Mouse (Mus musculus): ENCODE measurements around the gene Ttc39d. TPM values are rescaled to one million over a fixed set of nuclear protein-coding genes. Genes with fewer than 3 reads are reported as not detected.

Gene Ttc39d
- polyA plus RNA-seq (2017; shearing (Covaris generic)): under 1 TPM; 0.06 to 0.55 TPM

DNA sequence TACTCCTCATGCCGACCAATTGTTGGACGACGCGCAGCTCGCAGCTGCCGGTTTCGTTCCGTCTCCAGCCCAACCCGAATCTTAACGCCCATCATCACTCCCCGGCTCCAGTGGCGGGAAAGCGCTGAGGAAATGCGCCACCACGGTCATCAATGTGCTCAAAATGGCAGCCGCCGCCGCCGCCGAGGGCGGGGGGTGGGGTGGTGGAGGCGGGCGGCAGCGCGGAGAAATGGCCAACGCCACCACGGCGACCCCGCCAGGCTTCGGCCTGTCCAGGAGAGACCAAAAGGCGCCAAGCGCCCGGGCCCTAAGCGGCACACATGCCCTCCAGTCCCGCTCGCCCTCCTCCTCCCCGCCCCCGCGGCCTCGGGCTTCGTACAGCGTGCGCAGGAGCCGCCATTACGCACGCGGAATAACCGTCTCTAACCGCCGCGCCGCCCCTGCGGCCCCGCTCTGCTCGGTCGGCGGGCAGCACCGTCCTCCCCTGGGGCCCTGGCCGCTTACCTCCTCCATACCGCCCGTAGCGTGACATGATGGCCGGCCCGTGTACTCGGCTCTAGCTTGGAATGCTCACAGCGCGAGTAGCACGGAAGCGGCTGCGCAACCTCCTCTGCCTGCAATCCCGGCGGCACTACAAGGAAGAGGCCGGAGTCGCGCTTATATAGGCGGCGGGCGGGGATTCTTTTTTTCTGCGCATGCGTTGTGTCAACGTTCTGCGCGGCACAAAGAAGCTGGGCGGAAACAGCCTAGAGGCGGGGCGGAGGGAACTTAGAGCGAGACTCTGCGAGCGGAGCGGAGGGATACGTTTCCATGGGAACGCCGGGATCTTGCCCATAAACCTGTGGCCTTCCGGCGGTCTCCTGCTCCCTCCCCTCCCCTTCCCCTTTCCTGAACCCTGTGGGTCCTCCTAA is at the start of gene Ttc39d, which contains the start of gene Srsf7:
Gene Ttc39d, plus strand, starts transcription at position 790 of the 911 bp plus-strand sequence.
Gene Srsf7, minus strand, starts transcription at position 637 of the 911 bp plus-strand sequence.

DNA sequence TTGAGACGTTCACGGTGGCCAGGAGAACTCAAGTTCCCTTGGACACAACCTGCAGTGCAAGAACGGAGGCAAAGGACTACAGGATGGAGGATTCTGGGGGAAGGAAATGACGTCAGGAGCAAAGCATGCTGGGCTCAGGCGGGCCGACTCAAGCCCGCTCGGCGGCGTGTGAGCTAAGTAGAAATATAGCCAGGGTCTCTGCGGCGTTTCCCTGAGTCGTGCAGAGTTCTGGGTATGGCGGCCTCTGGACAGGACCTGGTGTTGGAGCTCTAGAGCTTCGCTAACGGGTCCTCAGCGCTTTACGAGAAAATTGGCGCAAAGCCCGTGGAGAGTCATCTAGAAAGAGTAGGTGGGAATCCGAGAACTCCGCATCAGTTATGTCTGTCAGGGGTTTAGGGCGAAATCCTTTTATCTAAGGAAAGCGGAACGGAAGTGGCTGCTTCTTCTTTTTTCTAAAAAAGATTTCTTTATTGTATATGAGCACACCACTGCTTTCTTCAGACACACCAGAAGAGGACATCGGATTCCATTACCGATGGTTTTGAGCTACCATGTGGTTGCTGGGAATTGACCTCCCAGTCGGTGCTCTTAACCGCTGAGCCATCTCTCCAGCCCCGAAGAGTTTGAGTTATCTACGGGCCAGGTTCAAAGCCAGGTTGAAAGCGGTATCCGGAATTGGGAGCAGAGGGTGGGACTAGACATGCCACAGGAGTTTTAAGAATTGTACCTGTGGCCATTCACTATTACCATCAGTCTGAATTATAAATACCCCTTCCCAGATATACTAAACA is 17.3 kb downstream of the Ttc39d start, which contains the start of gene Gemin6:
Gene Gemin6, plus strand, starts transcription at position 116 of the 791 bp plus-strand sequence.

Other genes with a start within 250 kb of the Ttc39d start
- 100 to 1,000 TPM in 1 of 2 experiments, 10 to 100 TPM in 1; 80.9 to 125 TPM for gene Hnrnpll, start 145.1 kb upstream of the Ttc39d start, polyA plus RNA-seq (2017; shearing (Covaris generic))
- 10 to 100 TPM; 12.0 to 45.8 TPM for gene Galm, start 80.0 kb upstream of the Ttc39d start, polyA plus RNA-seq (2017; shearing (Covaris generic))
- gene Srsf7, start 153 bp upstream of the Ttc39d start, polyA plus RNA-seq (2017; shearing (Covaris generic)): 100 to 1,000 TPM; 393 to 427 TPM
- 10 to 100 TPM in 1 of 2 experiments, 1 to 10 TPM in 1; 8.9 to 17.9 TPM for gene Gemin6, start 17.0 kb downstream of the Ttc39d start, polyA plus RNA-seq (2017; shearing (Covaris generic))
- gene Morn2, start 82.7 kb downstream of the Ttc39d start, polyA plus RNA-seq (2017; shearing (Covaris generic)): 1 to 10 TPM; 1.2 to 3.6 TPM
- 10 to 100 TPM; 17.7 to 20.0 TPM for gene Dhx57, start 83.0 kb downstream of the Ttc39d start, polyA plus RNA-seq (2017; shearing (Covaris generic))
- gene Arhgef33, start 99.9 kb downstream of the Ttc39d start, polyA plus RNA-seq (2017; shearing (Covaris generic)): 1 to 10 TPM; 1.2 to 2.6 TPM
- gene Gm10190, start 166.1 kb downstream of the Ttc39d start, polyA plus RNA-seq (2017; shearing (Covaris generic)): not detected